Mouse (Mus musculus): ENCODE measurements around the gene Mast1.

DNA sequence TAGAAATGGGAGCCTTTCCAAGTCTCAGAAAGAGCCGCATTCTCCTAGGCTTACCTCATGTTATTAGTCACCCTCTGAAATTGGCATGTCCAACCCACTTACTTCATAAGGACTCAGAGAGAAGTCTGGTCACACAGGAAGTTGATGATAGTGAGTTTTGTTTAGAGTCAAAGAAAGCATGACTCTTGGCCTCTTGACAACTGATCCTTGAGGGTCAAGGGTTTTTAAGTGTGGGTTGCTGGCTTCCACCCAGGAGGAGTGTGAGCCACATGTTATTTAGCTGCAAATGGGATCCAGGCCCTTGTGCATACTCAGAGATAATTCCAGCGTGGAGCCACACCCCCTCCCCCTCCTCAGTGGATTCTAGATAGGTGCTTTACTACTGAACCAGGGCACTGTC lies 15.6 kb downstream of the Mast1 start:
- no peak for TF ChIP-seq GATA1 (IDR thresholded peaks at IDR 0.05; ENCODE audit: low read length)
- TF ChIP-seq TAL1 (IDR thresholded peaks at IDR 0.05; ENCODE audit: low read length) = no peak

Measured in erythroblast, embryonic 14.5 days (primary cell).